Mouse (Mus musculus) megakaryocyte, embryonic 14.5 days (primary cell): ENCODE results near the gene Adk.

Experiments
- FLI1 ChIP-seq: IDR thresholded peaks from 2 replicates; pipeline ENCODE4 v1.6.1; 2012; ENCODE audit warnings: low read length, inconsistent platforms, mixed read lengths
- GATA1 ChIP-seq: IDR thresholded peaks from 3 replicates; pipeline ENCODE4 v1.6.1; 2012; ENCODE audit warnings: mixed read lengths, low read length, inconsistent platforms, borderline replicate concordance

DNA sequence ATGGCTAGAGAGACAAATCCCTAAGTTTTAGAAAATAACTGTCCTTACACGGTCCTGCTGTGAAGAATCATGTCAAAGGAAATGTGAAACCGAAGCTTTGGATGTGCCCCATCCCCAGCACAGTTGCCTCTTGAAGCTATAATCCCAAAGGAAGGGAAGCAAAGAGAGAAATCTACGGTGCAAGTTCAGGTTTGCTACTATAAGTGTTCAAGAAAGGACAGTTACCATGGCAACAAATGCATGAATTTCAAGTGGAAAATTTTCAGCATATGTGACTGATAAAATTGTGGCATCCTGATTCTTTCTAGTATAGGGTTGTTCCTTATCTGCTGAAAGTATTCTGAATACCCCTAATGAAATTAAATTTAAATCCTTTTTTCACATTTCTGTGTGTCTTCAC, 169.8 kb downstream of the Adk start:
- TF ChIP-seq GATA1: no peak
- TF ChIP-seq FLI1: no peak
